Mouse (Mus musculus): ENCODE measurements around the gene Stxbp5l. TPM values are rescaled to one million over a fixed set of nuclear protein-coding genes. Genes with fewer than 3 reads are reported as not detected.

The Stxbp5l gene
- polyA plus RNA-seq, 1 experiment: not detected

DNA sequence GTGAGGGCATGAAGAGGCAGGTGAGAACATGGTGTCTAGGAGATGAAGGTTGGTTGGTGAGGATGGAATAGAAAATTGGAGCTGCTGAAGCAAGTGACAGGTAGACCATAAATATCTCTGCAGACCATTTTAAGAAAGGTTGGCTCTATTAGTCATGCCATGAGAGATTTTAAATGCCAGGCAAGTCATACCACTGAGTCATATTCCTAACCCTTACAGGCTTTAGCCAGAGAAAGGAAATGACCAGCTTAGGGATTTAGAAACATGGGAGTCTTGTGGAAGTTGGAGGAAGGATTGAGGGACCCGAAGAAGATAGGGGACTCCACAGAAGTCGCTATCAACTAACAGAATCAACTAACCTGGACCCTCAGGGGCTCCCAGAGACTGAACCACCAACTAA, 35.8 kb upstream of the Stxbp5l start:
- Histone ChIP-seq H3K36me3 (ENCODE audit: control insufficient read depth, insufficient read depth) (no peaks in the 10 kb centered on the region), H3ac (ENCODE audit: control insufficient read depth, insufficient read length) (no peak overlapping the region), H3K79me2 (ENCODE audit: control insufficient read depth, insufficient read depth) (no peaks in the 10 kb centered on the region), H3K4me2 (ENCODE audit: low read depth) (no peak overlapping the region), H3K27me3 (ENCODE audit: control insufficient read depth, insufficient read depth, insufficient read length) (no peaks in the 10 kb centered on the region), H3K4me3 (no peak overlapping the region)
- TF ChIP-seq CEBPB (IDR thresholded peaks at IDR 0.05; ENCODE audit: insufficient read depth, poor library complexity, severe bottlenecking) (no peak), MYOG (IDR thresholded peaks at IDR 0.05; ENCODE audit: control insufficient read depth in 1 of 3, insufficient read depth in 1 of 3, insufficient read length in 2 of 3, low read depth in 2 of 3) (no peak), TCF12 (IDR thresholded peaks at IDR 0.05; ENCODE audit: insufficient read depth, poor library complexity, severe bottlenecking) (no peak), MAX (IDR thresholded peaks at IDR 0.05; ENCODE audit: low read depth) (no peak), POLR2A (IDR thresholded peaks at IDR 0.05; ENCODE audit: insufficient read length, low read depth) (no peak), POLR2AphosphoS2 (IDR thresholded peaks at IDR 0.05; ENCODE audit: insufficient read length, low read depth) (no peak), SRF (IDR thresholded peaks at IDR 0.05; ENCODE audit: control insufficient read depth, insufficient read length, low read depth) (no peak), MYOD1 (IDR thresholded peaks at IDR 0.05; ENCODE audit: control insufficient read depth in 1 of 3, insufficient read length in 2 of 3, low read depth in 2 of 3) (no peak), USF1 (IDR thresholded peaks at IDR 0.05; ENCODE audit: low read depth) (no peak), REST (IDR thresholded peaks at IDR 0.05; ENCODE audit: insufficient read depth, insufficient read length) (no peak), TCF3 (IDR thresholded peaks at IDR 0.05; ENCODE audit: insufficient read length, low read depth) (no peak), E2F4 (IDR thresholded peaks at IDR 0.05; ENCODE audit: insufficient read depth) (no peak)

DNA sequence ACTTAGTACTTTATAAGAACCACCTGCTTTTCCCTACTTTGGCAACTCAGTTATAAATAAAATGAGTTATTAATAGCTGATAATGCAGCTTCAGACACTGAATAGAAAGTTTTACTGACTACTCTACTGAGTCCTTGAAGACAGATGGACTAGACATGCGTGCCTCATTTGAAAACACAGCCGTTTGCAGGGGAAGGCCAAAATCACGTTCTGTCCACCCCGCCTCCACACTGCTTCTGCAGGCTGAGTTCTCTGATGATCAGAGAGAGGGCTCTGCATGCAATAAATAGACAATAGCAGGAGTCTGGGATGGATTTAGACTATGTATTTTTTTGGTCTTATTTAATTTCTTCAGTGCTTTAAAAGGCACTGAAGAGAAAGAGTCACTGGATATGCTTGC, 20.8 kb upstream of the Stxbp5l start:
- Histone ChIP-seq H3K36me3 (ENCODE audit: control insufficient read depth, insufficient read depth) (no peaks in the 10 kb centered on the region), H3K79me2 (ENCODE audit: control insufficient read depth, insufficient read depth) (no peaks in the 10 kb centered on the region), H3K4me3 (no peak overlapping the region), H3K4me2 (ENCODE audit: low read depth) (no peak overlapping the region), H3K27me3 (ENCODE audit: control insufficient read depth, insufficient read depth, insufficient read length) (no peaks in the 10 kb centered on the region), H3ac (ENCODE audit: control insufficient read depth, insufficient read length) (no peak overlapping the region)
- TF ChIP-seq POLR2AphosphoS2 (IDR thresholded peaks at IDR 0.05; ENCODE audit: insufficient read length, low read depth): no peak
- TF ChIP-seq MYOG (IDR thresholded peaks at IDR 0.05; ENCODE audit: control insufficient read depth in 1 of 3, insufficient read depth in 1 of 3, insufficient read length in 2 of 3, low read depth in 2 of 3): no peak
- TF ChIP-seq TCF3 (IDR thresholded peaks at IDR 0.05; ENCODE audit: insufficient read length, low read depth): no peak
- no peak for TF ChIP-seq E2F4 (IDR thresholded peaks at IDR 0.05; ENCODE audit: insufficient read depth)
- no peak for TF ChIP-seq POLR2A (IDR thresholded peaks at IDR 0.05; ENCODE audit: insufficient read length, low read depth)
- no peak for TF ChIP-seq REST (IDR thresholded peaks at IDR 0.05; ENCODE audit: insufficient read depth, insufficient read length)
- TF ChIP-seq CEBPB (IDR thresholded peaks at IDR 0.05; ENCODE audit: insufficient read depth, poor library complexity, severe bottlenecking): no peak
- no peak for TF ChIP-seq SRF (IDR thresholded peaks at IDR 0.05; ENCODE audit: control insufficient read depth, insufficient read length, low read depth)
- TF ChIP-seq USF1 (IDR thresholded peaks at IDR 0.05; ENCODE audit: low read depth): no peak
- no peak for TF ChIP-seq MAX (IDR thresholded peaks at IDR 0.05; ENCODE audit: low read depth)
- TF ChIP-seq MYOD1 (IDR thresholded peaks at IDR 0.05; ENCODE audit: control insufficient read depth in 1 of 3, insufficient read length in 2 of 3, low read depth in 2 of 3): no peak
- TF ChIP-seq TCF12 (IDR thresholded peaks at IDR 0.05; ENCODE audit: insufficient read depth, poor library complexity, severe bottlenecking): no peak

DNA sequence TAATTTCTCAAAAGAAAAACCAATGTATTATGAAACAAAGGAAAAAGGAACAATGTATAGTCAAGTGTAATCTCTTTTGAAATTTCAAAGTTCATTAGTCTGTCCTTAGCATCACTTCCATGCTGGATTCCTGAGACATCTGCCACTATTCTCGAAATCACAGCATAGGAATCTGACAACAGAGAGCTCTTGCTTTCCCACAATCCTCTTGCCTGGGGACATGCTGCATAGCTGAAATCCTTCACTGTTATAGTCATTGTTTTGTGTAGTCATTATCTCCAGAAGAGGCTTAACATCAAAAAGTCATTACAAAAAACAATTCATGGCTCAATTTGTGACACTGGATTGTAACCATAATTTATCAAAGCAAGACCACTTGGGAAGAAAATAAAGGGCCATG, 20.2 kb upstream of the Stxbp5l start:
- no peaks in the 10 kb centered on the region for H3K27me3 ChIP-seq (ENCODE audit: control insufficient read depth, insufficient read depth, insufficient read length)
- H3K79me2 ChIP-seq (ENCODE audit: control insufficient read depth, insufficient read depth): no peaks in the 10 kb centered on the region
- H3ac ChIP-seq (ENCODE audit: control insufficient read depth, insufficient read length): no peak overlapping the region
- H3K36me3 ChIP-seq (ENCODE audit: control insufficient read depth, insufficient read depth): no peaks in the 10 kb centered on the region
- H3K4me2 ChIP-seq (ENCODE audit: low read depth): no peak overlapping the region
- no peak overlapping the region for H3K4me3 ChIP-seq
- TF ChIP-seq USF1 (IDR thresholded peaks at IDR 0.05; ENCODE audit: low read depth): no peak
- no peak for TF ChIP-seq MAX (IDR thresholded peaks at IDR 0.05; ENCODE audit: low read depth)
- TF ChIP-seq POLR2A (IDR thresholded peaks at IDR 0.05; ENCODE audit: insufficient read length, low read depth): no peak
- TF ChIP-seq MYOG (IDR thresholded peaks at IDR 0.05; ENCODE audit: control insufficient read depth in 1 of 3, insufficient read depth in 1 of 3, insufficient read length in 2 of 3, low read depth in 2 of 3): no peak

DNA sequence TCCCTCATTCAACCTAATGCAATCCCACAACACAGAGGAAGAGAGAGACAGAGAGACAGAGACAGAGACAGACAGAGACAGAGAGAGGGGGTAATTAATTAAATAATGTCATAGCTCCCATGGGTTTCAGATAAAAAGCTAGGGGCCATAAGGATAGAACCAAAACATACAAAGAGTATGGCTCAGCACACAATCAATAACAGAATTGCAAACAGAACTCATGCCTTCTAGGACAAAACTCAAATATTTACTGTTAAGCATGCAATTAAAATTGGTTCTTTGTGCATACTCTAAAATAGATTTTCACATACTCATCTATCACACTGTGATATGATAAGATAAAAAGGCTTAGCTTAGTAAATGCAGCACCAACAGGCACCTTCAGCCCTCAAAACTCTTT, 5.2 kb upstream of the Stxbp5l start:
- H3K27me3 ChIP-seq (ENCODE audit: control insufficient read depth, insufficient read depth, insufficient read length): peaks cover 1% of the 10 kb centered on the region
- no peaks in the 10 kb centered on the region for H3K79me2 ChIP-seq (ENCODE audit: control insufficient read depth, insufficient read depth)
- H3ac ChIP-seq (ENCODE audit: control insufficient read depth, insufficient read length): no peak overlapping the region
- no peak overlapping the region for H3K4me2 ChIP-seq (ENCODE audit: low read depth)
- H3K36me3 ChIP-seq (ENCODE audit: control insufficient read depth, insufficient read depth): no peaks in the 10 kb centered on the region
- TF ChIP-seq MAX (IDR thresholded peaks at IDR 0.05; ENCODE audit: low read depth): no peak
- no peak overlapping the region for H3K4me3 ChIP-seq

DNA sequence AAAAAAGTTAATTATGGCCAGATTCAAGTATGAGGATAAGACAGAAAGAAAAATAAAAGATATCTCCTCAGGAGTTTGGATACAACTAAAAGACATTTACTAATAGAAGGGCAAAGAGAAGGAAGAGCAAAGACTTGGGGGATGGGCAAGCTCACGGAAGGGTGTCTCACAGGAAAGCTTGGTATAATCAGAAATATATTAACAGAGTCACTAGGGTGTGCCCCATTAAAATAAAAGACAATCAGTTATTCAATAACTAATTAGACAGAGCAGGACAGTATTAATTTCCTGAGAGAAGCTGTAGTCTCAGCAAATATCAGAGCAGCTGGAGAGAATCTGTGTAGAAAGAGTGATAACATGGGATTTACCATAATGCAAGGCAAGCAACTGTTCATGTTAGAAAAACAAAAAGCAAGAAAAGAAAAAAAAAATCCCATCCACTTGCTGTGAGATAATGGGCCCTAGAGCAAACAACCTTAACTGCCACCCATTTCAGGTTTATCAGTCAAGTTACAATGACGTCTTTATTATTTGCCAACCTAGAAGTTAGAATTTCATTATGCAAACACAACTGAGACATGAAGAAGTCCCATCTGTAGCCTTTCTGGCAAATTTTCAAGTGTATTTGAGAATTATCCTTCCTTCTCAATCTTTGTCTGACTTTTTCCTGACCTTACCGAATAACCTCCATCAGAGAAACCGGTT, 4.6 kb upstream of the Stxbp5l start:
- Histone ChIP-seq H3K27me3 (ENCODE audit: control insufficient read depth, insufficient read depth, insufficient read length) (peaks cover 7% of the 10 kb centered on the region), H3K4me2 (ENCODE audit: low read depth) (no peak overlapping the region), H3K79me2 (ENCODE audit: control insufficient read depth, insufficient read depth) (no peaks in the 10 kb centered on the region), H3ac (ENCODE audit: control insufficient read depth, insufficient read length) (no peak overlapping the region), H3K4me3 (no peak overlapping the region), H3K36me3 (ENCODE audit: control insufficient read depth, insufficient read depth) (no peaks in the 10 kb centered on the region)
- TF ChIP-seq REST (IDR thresholded peaks at IDR 0.05; ENCODE audit: insufficient read depth, insufficient read length) (no peak), MAX (IDR thresholded peaks at IDR 0.05; ENCODE audit: low read depth) (no peak), POLR2AphosphoS2 (IDR thresholded peaks at IDR 0.05; ENCODE audit: insufficient read length, low read depth) (no peak), POLR2A (IDR thresholded peaks at IDR 0.05; ENCODE audit: insufficient read length, low read depth) (no peak), TCF12 (IDR thresholded peaks at IDR 0.05; ENCODE audit: insufficient read depth, poor library complexity, severe bottlenecking) (no peak), TCF3 (IDR thresholded peaks at IDR 0.05; ENCODE audit: insufficient read length, low read depth) (no peak), E2F4 (IDR thresholded peaks at IDR 0.05; ENCODE audit: insufficient read depth) (no peak), CEBPB (IDR thresholded peaks at IDR 0.05; ENCODE audit: insufficient read depth, poor library complexity, severe bottlenecking) (no peak), MYOG (IDR thresholded peaks at IDR 0.05; ENCODE audit: control insufficient read depth in 1 of 3, insufficient read depth in 1 of 3, insufficient read length in 2 of 3, low read depth in 2 of 3) (no peak), SRF (IDR thresholded peaks at IDR 0.05; ENCODE audit: control insufficient read depth, insufficient read length, low read depth) (no peak), USF1 (IDR thresholded peaks at IDR 0.05; ENCODE audit: low read depth) (no peak), MYOD1 (IDR thresholded peaks at IDR 0.05; ENCODE audit: control insufficient read depth in 1 of 3, insufficient read length in 2 of 3, low read depth in 2 of 3) (no peak)
